7 mouse cellular contexts compared by ENCODE assay signal in the genomic region with DNA sequence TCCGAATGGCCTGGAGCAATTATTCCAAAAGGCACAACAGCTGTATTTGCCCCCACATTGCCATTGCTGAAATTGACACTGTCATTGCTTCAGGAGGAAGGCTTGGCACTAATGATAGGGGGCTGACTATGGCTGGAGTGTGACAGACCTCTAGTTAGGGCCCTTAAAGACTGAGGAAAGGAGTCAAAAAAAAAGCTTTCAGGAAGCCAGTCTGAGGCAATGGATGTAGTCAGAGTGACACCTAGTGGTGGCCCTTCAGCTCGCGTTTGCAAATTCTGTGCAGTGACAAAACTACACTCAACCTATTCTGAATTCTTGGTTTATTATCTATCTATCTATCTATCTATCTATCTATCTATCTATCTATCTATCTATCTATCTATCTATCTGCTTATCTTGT. TPM values are rescaled to one million over a fixed set of nuclear protein-coding genes. Genes with fewer than 3 reads are reported as not detected.
A peak's percentile ranks its signal among the peaks of the same experiment; 100 is the strongest.
DNase-seq lines count a peak whose midpoint lies in the region; ATAC-seq and TF ChIP-seq lines count a peak whose summit lies in the region.

No protein-coding gene starts in this region.

- no peaks in the 10 kb centered on the region for H3K27me3 ChIP-seq in kidney, adult 2 months (replicated peaks; ENCODE audit: control insufficient read depth, insufficient read depth, low read length)
- no peaks in the 10 kb centered on the region for H3K27me3 ChIP-seq in kidney, embryonic 14.5 days (ENCODE audit: control insufficient read depth, insufficient read depth, low read length)
- H3K27me3 ChIP-seq in liver, postnatal 0 days (ENCODE audit: insufficient read depth, low read length) = no peaks in the 10 kb centered on the region
- no peaks in the 10 kb centered on the region for H3K27me3 ChIP-seq in splenic B cell, adult 2 months (ENCODE audit: control insufficient read depth, insufficient read depth, low read length, poor library complexity, severe bottlenecking)

- H3K4me3 ChIP-seq in kidney, adult 2 months (ENCODE audit: insufficient read depth, low read depth, low read length) = no peak overlapping the region
- no peak overlapping the region for H3K4me3 ChIP-seq in kidney, embryonic 14.5 days (ENCODE audit: low read length)
- no peak overlapping the region for H3K4me3 ChIP-seq in liver, postnatal 0 days (ENCODE audit: low read depth, low read length)

- no peak for ATAC-seq in kidney, embryonic 14.5 days (ENCODE audit: low FRiP score, low TSS enrichment)
- no peak for ATAC-seq in liver, postnatal 0 days

- peak; percentile 74 for TF ChIP-seq CTCF in kidney, adult 2 months (conservative IDR thresholded peaks at IDR 0.05; ENCODE audit: insufficient read depth, insufficient read length, low read depth, low read length)
- TF ChIP-seq CTCF in liver, postnatal 0 days (IDR thresholded peaks at IDR 0.05; ENCODE audit: low read depth) = peak; percentile 77

- no peak overlapping the region for H3K4me2 ChIP-seq in kidney, embryonic 14.5 days (replicated peaks; ENCODE audit: low read depth, low read length)
- no peak overlapping the region for H3K4me2 ChIP-seq in liver, postnatal 0 days (ENCODE audit: low read depth, low read length)

- H3K36me3 ChIP-seq in kidney, adult 2 months (ENCODE audit: control insufficient read depth, insufficient read depth, low read length) = no peaks in the 10 kb centered on the region
- H3K36me3 ChIP-seq in kidney, embryonic 14.5 days (ENCODE audit: control insufficient read depth, insufficient read depth, low read length) = no peaks in the 10 kb centered on the region
- H3K36me3 ChIP-seq in liver, postnatal 0 days (replicated peaks; ENCODE audit: insufficient read depth, low read length) = no peaks in the 10 kb centered on the region
- H3K36me3 ChIP-seq in splenic B cell, adult 2 months (ENCODE audit: control insufficient read depth, insufficient read depth, low read length, poor library complexity, severe bottlenecking) = no peaks in the 10 kb centered on the region

- H3K27ac ChIP-seq in kidney, adult 2 months (ENCODE audit: insufficient read depth, low read depth, low read length) = no peak overlapping the region
- no peak overlapping the region for H3K27ac ChIP-seq in kidney, embryonic 14.5 days (ENCODE audit: low read depth, low read length)
- no peak overlapping the region for H3K27ac ChIP-seq in liver, postnatal 0 days (ENCODE audit: low read depth)

- no peaks in the 10 kb centered on the region for H3K9me3 ChIP-seq in kidney, embryonic 14.5 days (ENCODE audit: control insufficient read depth, low read length)
- H3K9me3 ChIP-seq in liver, postnatal 0 days (ENCODE audit: low read length) = no peaks in the 10 kb centered on the region

- H3K9ac ChIP-seq in kidney, embryonic 14.5 days (ENCODE audit: low read depth, low read length) = no peak overlapping the region
- H3K9ac ChIP-seq in liver, postnatal 0 days (replicated peaks) = no peak overlapping the region

- 30% methylated on average over 3 of the region's 3 CpGs for WGBS in kidney, adult 2 months
- WGBS in kidney, embryonic 14.5 days = 32% methylated on average over 3 of the region's 3 CpGs
- 34% methylated on average over 3 of the region's 3 CpGs for WGBS in liver, postnatal 0 days (ENCODE audit: insufficient replicate concordance)

- no peak for TF ChIP-seq EP300 in liver, postnatal 0 days (IDR thresholded peaks at IDR 0.05; ENCODE audit: low read depth)

- H3K4me1 ChIP-seq in kidney, adult 2 months (ENCODE audit: control insufficient read depth, insufficient read depth, low read length) = no peaks in the 10 kb centered on the region
- no peaks in the 10 kb centered on the region for H3K4me1 ChIP-seq in kidney, embryonic 14.5 days (ENCODE audit: control insufficient read depth, insufficient read depth, low read length)
- H3K4me1 ChIP-seq in liver, postnatal 0 days (ENCODE audit: insufficient read depth) = no peaks in the 10 kb centered on the region

- no peak for TF ChIP-seq POLR2A in kidney, adult 2 months (IDR thresholded peaks at IDR 0.05; ENCODE audit: low read depth, low read length)

- DNase-seq in kidney, adult 2 months = peak; percentile 45
- DNase-seq in ES-CJ7 (ENCODE audit: low read depth, low spot score) = peak; percentile 64
- DNase-seq in adrenal gland, postnatal 25 days = peak; percentile 27
- DNase-seq in frontal cortex, postnatal 36 days (ENCODE audit: low spot score in 2 of 2) = peak; percentile 56 to 74
- DNase-seq in liver, postnatal 0 days = peak; percentile 38
- peak; percentile 57 for DNase-seq in splenic B cell, adult 2 months (ENCODE audit: low read depth, low spot score)

RNA-seq across cellular contexts. Expression of gene Htr3b, which starts 7.7 kb away (rescaled TPM):
- 0.30 and 0.59 TPM in 2 replicates for polyA plus RNA-seq in kidney, adult 2 months (2012; rRNA removed)
- polyA plus RNA-seq in kidney, embryonic 14.5 days (2014; fragmentation: Nextera tagmentation; extraction: Ambion mirVana) = not detected in 2 replicates
- 0.43 TPM in 1 of 2 replicates, not detected in the other for total RNA-seq in adrenal gland, postnatal 25 days (2021)
- polyA plus RNA-seq in liver, postnatal 0 days (2015; fragmentation: Nextera tagmentation; extraction: Ambion mirVana) = not detected in 2 replicates

RNA-seq across cellular contexts. Expression of gene Usp28, which starts 12.7 kb away (rescaled TPM):
- polyA plus RNA-seq in kidney, adult 2 months (2012; rRNA removed) = 6.1 and 6.8 TPM in 2 replicates
- 19.2 and 32.4 TPM in 2 replicates for polyA plus RNA-seq in kidney, embryonic 14.5 days (2014; fragmentation: Nextera tagmentation; extraction: Ambion mirVana)
- total RNA-seq in adrenal gland, postnatal 25 days (2021) = 14.3 and 26.4 TPM in 2 replicates
- polyA plus RNA-seq in liver, postnatal 0 days (2015; fragmentation: Nextera tagmentation; extraction: Ambion mirVana) = 2.5 and 3.9 TPM in 2 replicates
